Mouse (Mus musculus): Measurements from ENCODE around the gene Odf3l1.

DNA sequence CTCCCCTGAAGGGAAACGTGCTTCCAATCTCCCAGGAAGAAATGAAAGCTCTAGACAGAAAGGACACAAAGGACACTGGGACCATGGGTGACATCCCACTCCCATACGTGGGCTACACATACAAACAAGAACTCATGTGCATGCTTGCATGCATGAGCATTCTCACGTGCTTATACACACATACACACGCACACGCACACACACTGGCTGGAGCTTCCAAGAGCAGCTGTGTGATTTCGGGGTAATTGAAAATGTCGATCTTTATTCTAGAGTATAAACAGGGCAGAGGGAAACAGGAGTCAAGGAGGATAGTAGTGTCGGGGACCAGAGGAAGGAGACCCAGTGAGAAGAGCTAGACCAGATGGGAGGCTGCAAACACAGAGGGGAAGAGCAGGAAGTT is 19.8 kb downstream of the Odf3l1 start:
- TF ChIP-seq EP300 (IDR thresholded peaks at IDR 0.05; ENCODE audit: low read depth) (no peak), CTCF (IDR thresholded peaks at IDR 0.05; ENCODE audit: low read depth) (no peak)

Data from heart, postnatal 0 days (tissue).